Mouse (Mus musculus) forebrain, embryonic 13.5 days (tissue): ENCODE measurements around the gene Krtap9-1. TPM values are rescaled to one million over a fixed set of nuclear protein-coding genes. Genes with fewer than 3 reads are reported as not detected.
"Not testable (repeated sequence)": the region's sequence is repeated elsewhere in the genome, so short reads cannot be mapped to it uniquely, and the experiment has no call there.

Experiments
- ATAC-seq: fragments of 200-750 bp; cut with Nextera tagmentation; 2 replicates; pipeline ENCODE4 v1.8.0; 2017
- H3K27ac ChIP-seq: fragments of 300-500 bp; sonication (generic); 2 replicates; pipeline ENCODE4 v1.5.1; 2015; ENCODE audit warnings: inconsistent platforms, mild to moderate bottlenecking, moderate library complexity
- H3K27me3 ChIP-seq: fragments of 300-500 bp; sonication (generic); 2 replicates; pipeline ENCODE4 v1.6.1; 2015; ENCODE audit warnings: mild to moderate bottlenecking, inconsistent platforms
- H3K36me3 ChIP-seq: fragments of 300-500 bp; sonication (generic); 2 replicates; pipeline ENCODE4 v1.6.1; 2015; ENCODE audit warnings: mild to moderate bottlenecking, inconsistent platforms; ENCODE audit not compliant: poor library complexity, severe bottlenecking
- H3K4me1 ChIP-seq: fragments of 300-500 bp; sonication (generic); 2 replicates; pipeline ENCODE4 v1.6.1; 2015; ENCODE audit warnings: inconsistent platforms
- H3K4me2 ChIP-seq: fragments of 300-500 bp; sonication (generic); 2 replicates; pipeline ENCODE4 v1.6.1; 2015; ENCODE audit warnings: inconsistent platforms, mild to moderate bottlenecking, moderate library complexity
- H3K4me3 ChIP-seq: fragments of 300-500 bp; sonication (generic); 2 replicates; pipeline ENCODE4 v1.5.1; 2015; ENCODE audit warnings: mild to moderate bottlenecking, inconsistent platforms
- H3K9ac ChIP-seq: fragments of 300-500 bp; sonication (generic); 2 replicates; pipeline ENCODE4 v1.6.1; 2015; ENCODE audit warnings: mild to moderate bottlenecking, inconsistent platforms
- H3K9me3 ChIP-seq: fragments of 300-500 bp; sonication (generic); replicated peaks from 2 replicates; pipeline ENCODE4 v1.6.1; 2016; ENCODE audit warnings: inconsistent platforms
- WGBS: fragments of 180-500 bp; shearing (Covaris S2); methylation state at CpG from one replicate; pipeline ENCODE4 v1.1.7; 2015; 5-methylcytosine and 5-hydroxymethylcytosine counted together
- polyA plus RNA-seq: library from polyadenylated mRNA; unstranded; fragments of >200 nt; fragmentation: Nextera tagmentation; extraction: Ambion mirVana; gene quantifications from 2 replicates; pipeline ENCODE4 v1.2.1, GENCODE M21; 2015

The Krtap9-1 gene
- polyA plus RNA-seq, result not detected in 2 replicates

GRCm38 (mm10) chr11:99873089-99873488 lies at the start of gene Krtap9-1:
Gene Krtap9-1 (plus strand): TSS chr11:99873389.
- H3K9me3 ChIP-seq, H3K9ac ChIP-seq, H3K4me1 ChIP-seq, H3K27me3 ChIP-seq, H3K27ac ChIP-seq, H3K4me3 ChIP-seq, H3K36me3 ChIP-seq, H3K4me2 ChIP-seq, ATAC-seq: not testable (repeated sequence)
- WGBS, result 49% methylated on average over 1 of the region's 1 CpGs

GRCm38 (mm10) chr11:99837966-99838365 lies 35.2 kb upstream of the Krtap9-1 start, which contains the start of gene 2300003K06Rik:
Gene 2300003K06Rik (minus strand): TSS chr11:99838066.
- 83% methylated on average over 1 of the region's 1 CpGs for WGBS

DNA sequence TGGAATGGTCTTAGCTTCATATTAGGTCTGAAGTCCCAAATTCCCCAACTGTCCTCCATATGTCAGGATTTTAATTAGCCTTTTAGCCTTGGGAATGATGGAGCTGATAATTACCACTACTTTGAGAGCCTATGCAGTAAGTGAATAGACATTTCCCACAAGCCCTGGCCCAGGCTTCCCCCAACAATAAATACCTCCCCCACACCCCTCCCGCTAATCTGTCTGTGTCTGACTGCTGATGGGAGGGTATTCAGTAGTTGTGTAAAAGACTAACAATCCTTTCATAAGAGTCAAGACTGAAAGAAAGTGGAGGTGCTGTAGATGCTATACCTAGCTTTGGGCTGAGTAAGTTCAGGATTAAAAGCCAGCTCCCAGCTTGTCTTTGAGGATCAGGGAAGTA lies 31.0 kb upstream of the Krtap9-1 start:
- H3K4me2 ChIP-seq, result no peak overlapping the region
- no peak overlapping the region for H3K4me3 ChIP-seq
- H3K27me3 ChIP-seq, result no peaks in the 10 kb centered on the region
- 17% methylated on average over 1 of the region's 1 CpGs for WGBS
- no peak for ATAC-seq
- H3K27ac ChIP-seq, result no peak overlapping the region
- no peaks in the 10 kb centered on the region for H3K9me3 ChIP-seq
- H3K4me1 ChIP-seq, result peaks cover 11% of the 10 kb centered on the region
- H3K36me3 ChIP-seq, result no peaks in the 10 kb centered on the region
- no peak overlapping the region for H3K9ac ChIP-seq

More at GRCm38 (mm10) chr11:99837966-99838365, 35.2 kb upstream of the Krtap9-1 start, which contains the start of gene 2300003K06Rik:
- no peak within 1 kb of the TSS for H3K9ac ChIP-seq
- H3K4me2 ChIP-seq, result no peak within 1 kb of the TSS
- ATAC-seq, result no peak
- no peaks in the 10 kb centered on the region for H3K27me3 ChIP-seq
- no peaks in the 10 kb centered on the region for H3K36me3 ChIP-seq
- H3K4me1 ChIP-seq, result peaks cover 11% of the 10 kb centered on the region
- H3K27ac ChIP-seq, result no peak within 1 kb of the TSS
- H3K9me3 ChIP-seq, result no peaks in the 10 kb centered on the region
- H3K4me3 ChIP-seq, result no peak within 1 kb of the TSS

GRCm38 (mm10) chr11:99846746-99847145 lies 26.4 kb upstream of the Krtap9-1 start:
- no peak overlapping the region for H3K27ac ChIP-seq
- ATAC-seq, result no peak
- no peaks in the 10 kb centered on the region for H3K36me3 ChIP-seq
- no peaks in the 10 kb centered on the region for H3K27me3 ChIP-seq
- no peak overlapping the region for H3K4me3 ChIP-seq
- no peak overlapping the region for H3K9ac ChIP-seq
- H3K9me3 ChIP-seq, result no peaks in the 10 kb centered on the region; the same call in 1 of the 2 replicates
- peaks cover 9% of the 10 kb centered on the region for H3K4me1 ChIP-seq
- 76% methylated on average over 2 of the region's 2 CpGs for WGBS
- no peak overlapping the region for H3K4me2 ChIP-seq

DNA sequence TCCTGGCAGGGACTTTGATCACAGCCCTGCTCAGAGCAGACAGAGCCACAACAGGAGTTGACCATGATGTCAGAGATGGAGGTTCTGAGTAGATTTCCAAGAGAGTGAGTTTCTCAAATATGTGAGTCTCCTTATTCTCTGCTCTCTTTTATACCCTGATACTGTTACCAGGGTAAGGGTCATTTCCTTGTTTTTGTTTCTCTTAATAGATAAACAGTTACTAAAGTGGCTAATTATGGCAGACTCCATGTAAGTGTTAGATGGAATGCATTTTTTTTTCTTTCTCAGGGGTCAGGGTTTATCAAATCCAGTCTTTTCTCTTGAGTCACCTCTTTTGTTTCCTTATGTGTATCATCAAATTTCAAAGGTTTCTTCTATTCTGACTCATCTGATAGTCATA lies 21.7 kb upstream of the Krtap9-1 start, which contains the start of gene Krtap4-16:
TSS of gene Krtap4-16 (minus strand) at position 101 of the 400 bp plus-strand sequence.
- Histone ChIP-seq H3K27ac (no peak within 1 kb of the TSS), H3K4me2 (no peak within 1 kb of the TSS), H3K9ac (no peak within 1 kb of the TSS), H3K36me3 (no peaks in the 10 kb centered on the region), H3K9me3 (no peaks in the 10 kb centered on the region; the same call in 1 of the 2 replicates), H3K4me3 (no peak within 1 kb of the TSS), H3K4me1 (0 out of 2 replicates have a peak, but pooled peaks cover 4% of the 10 kb centered on the region), H3K27me3 (no peaks in the 10 kb centered on the region)
- no peak for ATAC-seq

DNA sequence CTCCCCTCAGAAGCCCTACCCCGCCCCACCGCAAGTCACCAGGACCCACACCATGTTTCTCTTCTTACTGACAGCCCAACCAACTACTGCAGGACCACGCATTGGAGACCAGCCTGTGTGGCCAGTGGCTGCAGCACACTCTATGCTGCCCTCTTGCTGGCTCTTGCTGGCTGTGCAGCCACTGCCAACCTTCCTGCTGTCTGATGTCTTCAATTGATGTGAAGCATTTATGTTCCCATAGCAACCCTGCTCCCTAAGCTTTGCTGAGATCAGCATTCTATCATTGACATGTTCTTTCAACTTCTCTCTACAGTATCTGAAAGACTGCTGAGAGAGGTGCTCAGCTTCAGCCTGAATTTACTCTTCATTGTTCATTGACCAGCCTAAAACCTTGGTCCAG lies 19.1 kb upstream of the Krtap9-1 start:
- no peak overlapping the region for H3K4me3 ChIP-seq
- H3K27me3 ChIP-seq, result no peaks in the 10 kb centered on the region
- no peak for ATAC-seq
- H3K36me3 ChIP-seq, result no peaks in the 10 kb centered on the region
- no peaks in the 10 kb centered on the region; the same call in 1 of the 2 replicates for H3K9me3 ChIP-seq
- H3K9ac ChIP-seq, result no peak overlapping the region
- 0 out of 2 replicates have a peak, but pooled peaks cover 4% of the 10 kb centered on the region for H3K4me1 ChIP-seq
- 69% methylated on average over 3 of the region's 3 CpGs for WGBS
- no peak overlapping the region for H3K4me2 ChIP-seq
- H3K27ac ChIP-seq, result no peak overlapping the region

DNA sequence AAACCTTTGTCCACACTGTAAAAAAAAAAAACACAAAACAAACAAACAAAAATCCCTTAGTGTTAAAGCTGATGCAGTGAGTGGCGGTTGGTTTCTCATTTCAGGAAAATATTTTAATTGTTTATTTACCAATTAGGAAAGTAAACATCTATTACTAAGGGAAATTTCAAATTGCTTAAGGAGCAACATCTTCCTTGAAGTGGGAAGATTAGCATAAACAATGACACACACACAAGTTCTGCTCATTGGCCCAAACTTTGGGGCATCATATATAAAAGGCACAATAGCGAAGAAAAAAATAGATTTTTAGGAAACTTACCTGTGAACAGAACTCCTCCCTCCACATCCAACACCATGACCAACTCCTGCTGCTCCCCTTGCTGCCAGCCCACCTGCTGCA lies 15.6 kb upstream of the Krtap9-1 start, which contains the start of gene Gm11568:
TSS of gene Gm11568 (plus strand) at position 301 of the 400 bp plus-strand sequence.
- 76% methylated on average over 2 of the region's 2 CpGs for WGBS
- no peak within 1 kb of the TSS for H3K9ac ChIP-seq
- H3K4me3 ChIP-seq, result no peak within 1 kb of the TSS
- H3K4me1 ChIP-seq, result 0 out of 2 replicates have a peak, but pooled peaks cover 4% of the 10 kb centered on the region
- H3K27me3 ChIP-seq, result no peaks in the 10 kb centered on the region
- no peaks in the 10 kb centered on the region for H3K36me3 ChIP-seq
- no peak for ATAC-seq
- H3K9me3 ChIP-seq, result no peaks in the 10 kb centered on the region
- no peak within 1 kb of the TSS for H3K4me2 ChIP-seq
- no peak within 1 kb of the TSS for H3K27ac ChIP-seq

DNA sequence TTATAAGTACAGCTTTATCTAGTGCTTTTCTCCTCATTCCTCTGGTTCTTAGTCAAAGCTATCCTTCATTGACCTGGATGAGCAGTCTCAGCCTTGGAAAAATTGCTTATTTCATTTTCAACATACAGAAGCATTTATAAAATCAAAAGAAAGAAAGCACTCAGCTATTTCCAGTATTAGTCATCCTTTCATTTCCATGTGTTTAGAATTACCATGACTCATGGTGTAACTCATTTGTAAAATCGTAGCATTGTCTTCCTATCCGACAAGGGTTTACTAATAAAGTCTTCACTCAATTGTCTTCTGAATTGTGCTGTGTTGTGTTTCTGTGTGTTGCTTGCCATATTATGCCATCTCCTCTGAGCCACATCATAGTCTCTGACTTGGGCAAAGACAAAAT lies 14.4 kb upstream of the Krtap9-1 start:
- WGBS, result 68% methylated on average over 2 of the region's 2 CpGs
- no peak for ATAC-seq
- H3K4me3 ChIP-seq, result no peak overlapping the region

GRCm38 (mm10) chr11:99864176-99864575 lies 9.0 kb upstream of the Krtap9-1 start, which contains the start of gene Gm11559:
Gene Gm11559 (plus strand): TSS chr11:99864476.
- not testable (repeated sequence) for H3K27ac ChIP-seq, H3K9me3 ChIP-seq, H3K27me3 ChIP-seq, H3K4me3 ChIP-seq, H3K4me2 ChIP-seq, ATAC-seq, H3K36me3 ChIP-seq, H3K9ac ChIP-seq, H3K4me1 ChIP-seq
- 79% methylated on average over 1 of the region's 1 CpGs for WGBS

More for the DNA sequence above, 14.4 kb upstream of the Krtap9-1 start:
- Histone ChIP-seq H3K4me2 (no peak overlapping the region), H3K4me1 (0 out of 2 replicates have a peak, but pooled peaks cover 4% of the 10 kb centered on the region), H3K9ac (no peak overlapping the region), H3K27me3 (no peaks in the 10 kb centered on the region), H3K9me3 (no peaks in the 10 kb centered on the region), H3K27ac (no peak overlapping the region), H3K36me3 (no peaks in the 10 kb centered on the region)

DNA sequence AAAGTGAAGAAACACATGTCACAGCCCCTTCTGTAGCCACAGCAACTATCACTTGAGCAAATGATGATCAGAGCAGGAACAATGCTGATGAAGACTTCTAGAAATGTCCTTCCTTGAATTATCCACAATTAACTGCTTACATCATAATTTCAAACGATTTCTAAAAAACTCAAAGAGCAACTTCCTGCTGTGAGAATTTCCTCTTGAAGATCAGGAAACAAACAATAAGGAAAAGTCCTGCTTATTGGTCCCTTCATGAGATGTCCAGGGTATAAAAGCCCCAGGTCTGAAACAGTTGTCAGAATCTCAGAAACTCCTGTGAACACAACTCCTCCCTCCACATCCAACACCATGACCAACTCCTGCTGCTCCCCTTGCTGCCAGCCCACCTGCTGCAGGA lies 5.7 kb downstream of the Krtap9-1 start, which contains the start of gene Gm11567:
TSS of gene Gm11567 (plus strand) at position 301 of the 400 bp plus-strand sequence.
- H3K4me3 ChIP-seq, ATAC-seq: not testable (repeated sequence)
- 57% methylated on average over 1 of the region's 1 CpGs for WGBS

GRCm38 (mm10) chr11:99907620-99908019 lies 34.4 kb downstream of the Krtap9-1 start, which contains the start of gene Krtap31-1:
Gene Krtap31-1 (plus strand): TSS chr11:99907920.
- H3K9ac ChIP-seq, result no peak within 1 kb of the TSS
- no peak for ATAC-seq
- 86% methylated on average over 2 of the region's 2 CpGs for WGBS
- H3K9me3 ChIP-seq, result no peaks in the 10 kb centered on the region
- no peak within 1 kb of the TSS for H3K27ac ChIP-seq
- no peak within 1 kb of the TSS for H3K4me2 ChIP-seq
- no peaks in the 10 kb centered on the region for H3K27me3 ChIP-seq
- H3K4me3 ChIP-seq, result no peak within 1 kb of the TSS
- no peaks in the 10 kb centered on the region for H3K4me1 ChIP-seq
- no peaks in the 10 kb centered on the region for H3K36me3 ChIP-seq

More for the DNA sequence above, 5.7 kb downstream of the Krtap9-1 start, which contains the start of gene Gm11567:
- H3K27me3 ChIP-seq, H3K9me3 ChIP-seq, H3K4me1 ChIP-seq, H3K4me2 ChIP-seq, H3K27ac ChIP-seq, H3K9ac ChIP-seq, H3K36me3 ChIP-seq: not testable (repeated sequence)

GRCm38 (mm10) chr11:99914451-99914850 lies 41.3 kb downstream of the Krtap9-1 start, which contains the start of gene Gm11565:
Gene Gm11565 (plus strand): TSS chr11:99914751.
- WGBS, result 91% methylated on average over 3 of the region's 3 CpGs
- Histone ChIP-seq H3K4me3 (no peak within 1 kb of the TSS), H3K9me3 (no peaks in the 10 kb centered on the region), H3K9ac (no peak within 1 kb of the TSS), H3K27ac (no peak within 1 kb of the TSS), H3K4me2 (no peak within 1 kb of the TSS), H3K27me3 (no peaks in the 10 kb centered on the region), H3K36me3 (no peaks in the 10 kb centered on the region), H3K4me1 (no peaks in the 10 kb centered on the region)
- ATAC-seq, result no peak
